Mouse (Mus musculus): ENCODE measurements at regions not wholly inside any gene's neighbourhood (a gene's known extent, or its start where the extent isn't known, plus 50 kb on each side); places are given as distances from the start of the nearest gene placed in this dataset.

GRCm38 (mm10) chr2:179277887-179278282, 164.3 kb upstream of the Cdh4 start:
- DNase-seq: no peak
- intact Hi-C loops (cut with DNase I; ENCODE audit: low total_unique reads): no loop called here

- DNase-seq: no peak
- intact Hi-C loops (cut with DNase I; ENCODE audit: low total_unique reads): no loop called here
Observed at GRCm38 (mm10) chr2:179282276-179282675, 160.0 kb upstream of the Cdh4 start.

- peak; percentile 18 for DNase-seq
- intact Hi-C loops (cut with DNase I; ENCODE audit: low total_unique reads): no loop called here
Observed at GRCm38 (mm10) chr2:179290394-179290793, 151.8 kb upstream of the Cdh4 start.

- no peak for DNase-seq
- intact Hi-C loops (cut with DNase I; ENCODE audit: low total_unique reads): no loop called here
Observed at GRCm38 (mm10) chr2:179291046-179291563, 151.1 kb upstream of the Cdh4 start.

- intact Hi-C loops (cut with DNase I; ENCODE audit: low total_unique reads): no loop called here
- no peak for DNase-seq
Observed at GRCm38 (mm10) chr2:179291958-179292357, 150.3 kb upstream of the Cdh4 start.

GRCm38 (mm10) chr2:179292566-179292965, 149.7 kb upstream of the Cdh4 start:
- intact Hi-C loops (cut with DNase I; ENCODE audit: low total_unique reads): no loop called here

GRCm38 (mm10) chr2:179293114-179293513, 149.1 kb upstream of the Cdh4 start:
- intact Hi-C loops (cut with DNase I; ENCODE audit: low total_unique reads): no loop called here
- DNase-seq: no peak

More at GRCm38 (mm10) chr2:179292566-179292965, 149.7 kb upstream of the Cdh4 start:
- DNase-seq: no peak

- intact Hi-C loops (cut with DNase I; ENCODE audit: low total_unique reads): no loop called here
Observed at GRCm38 (mm10) chr2:179297057-179297456, 145.2 kb upstream of the Cdh4 start.

GRCm38 (mm10) chr2:179303765-179304164, 138.5 kb upstream of the Cdh4 start:
- intact Hi-C loops (cut with DNase I; ENCODE audit: low total_unique reads): no loop called here
- no peak for DNase-seq

More at GRCm38 (mm10) chr2:179297057-179297456, 145.2 kb upstream of the Cdh4 start:
- DNase-seq: no peak

GRCm38 (mm10) chr2:179307286-179307931, 134.8 kb upstream of the Cdh4 start:
- intact Hi-C loops (cut with DNase I; ENCODE audit: low total_unique reads): no loop called here

GRCm38 (mm10) chr2:179307932-179308303, 134.3 kb upstream of the Cdh4 start:
- no peak for DNase-seq

More at GRCm38 (mm10) chr2:179307286-179307931, 134.8 kb upstream of the Cdh4 start:
- DNase-seq: no peak

GRCm38 (mm10) chr2:179318046-179318445, 124.2 kb upstream of the Cdh4 start:
- intact Hi-C loops (cut with DNase I; ENCODE audit: low total_unique reads): no loop called here

More at GRCm38 (mm10) chr2:179307932-179308303, 134.3 kb upstream of the Cdh4 start:
- intact Hi-C loops (cut with DNase I; ENCODE audit: low total_unique reads): no loop called here

GRCm38 (mm10) chr2:179325242-179325641, 117.0 kb upstream of the Cdh4 start:
- no peak for DNase-seq
- intact Hi-C loops (cut with DNase I; ENCODE audit: low total_unique reads): no loop called here

More at GRCm38 (mm10) chr2:179318046-179318445, 124.2 kb upstream of the Cdh4 start:
- no peak for DNase-seq

GRCm38 (mm10) chr2:179332872-179333489, 109.2 kb upstream of the Cdh4 start:
- DNase-seq: no peak
- intact Hi-C loops (cut with DNase I; ENCODE audit: low total_unique reads): no loop called here

GRCm38 (mm10) chr2:179333587-179333986, 108.6 kb upstream of the Cdh4 start:
- DNase-seq: no peak
- intact Hi-C loops (cut with DNase I; ENCODE audit: low total_unique reads): no loop called here

GRCm38 (mm10) chr2:179336235-179336634, 106.0 kb upstream of the Cdh4 start:
- intact Hi-C loops (cut with DNase I; ENCODE audit: low total_unique reads): no loop called here
- DNase-seq: no peak

- intact Hi-C loops (cut with DNase I; ENCODE audit: low total_unique reads): no loop called here
- DNase-seq: no peak
Observed at GRCm38 (mm10) chr2:179352676-179353075, 89.6 kb upstream of the Cdh4 start.

- intact Hi-C loops (cut with DNase I; ENCODE audit: low total_unique reads): no loop called here
- DNase-seq: peak; percentile 5
Observed at GRCm38 (mm10) chr2:179354866-179355265, 87.4 kb upstream of the Cdh4 start.

GRCm38 (mm10) chr2:179370882-179371546, 71.2 kb upstream of the Cdh4 start:
- DNase-seq: no peak
- intact Hi-C loops (cut with DNase I; ENCODE audit: low total_unique reads): no loop called here

GRCm38 (mm10) chr2:179371553-179371952, 70.7 kb upstream of the Cdh4 start:
- DNase-seq: no peak
- intact Hi-C loops (cut with DNase I; ENCODE audit: low total_unique reads): no loop called here
